In genomic region chr17:23789749-23790268, GRCm38 (mm10) we compare ENCODE assay signal across 7 mouse cellular contexts. TPM values are rescaled to one million over a fixed set of nuclear protein-coding genes. Genes with fewer than 3 reads are reported as not detected.
DNase-seq lines count a peak whose midpoint lies in the region; ATAC-seq lines count a peak whose summit lies in the region.

No protein-coding gene starts in this region.

- peak overlapping the region; percentile 89 for H3K9ac ChIP-seq in neural tube, embryonic 11.5 days (ENCODE audit: low read length)
- H3K9ac ChIP-seq in forebrain, embryonic 13.5 days: peak overlapping the region; percentile 77
- H3K9ac ChIP-seq in liver, embryonic 13.5 days: peak overlapping the region; percentile 83

- no peaks in the 10 kb centered on the region for H3K9me3 ChIP-seq in neural tube, embryonic 11.5 days (ENCODE audit: control insufficient read depth, low read length)
- H3K9me3 ChIP-seq in forebrain, embryonic 13.5 days (replicated peaks): no peaks in the 10 kb centered on the region
- no peaks in the 10 kb centered on the region for H3K9me3 ChIP-seq in liver, embryonic 13.5 days (replicated peaks)

- no peak for DNase-seq in neural tube, embryonic 11.5 days (ENCODE audit: low spot score)
- DNase-seq in neural tube, embryonic 10.5 days (ENCODE audit: extremely low spot score, low spot score): no peak
- DNase-seq in liver, embryonic 13.5 days: no peak
- no peak for DNase-seq in urinary bladder, adult 18-20 months (ENCODE audit: low spot score in 2 of 2)
- DNase-seq in frontal cortex, postnatal 25 days (ENCODE audit: low spot score in 2 of 2): no peak

- peak overlapping the region; percentile 73 for H3K4me2 ChIP-seq in neural tube, embryonic 11.5 days (ENCODE audit: low read depth)
- peak overlapping the region; percentile 72 for H3K4me2 ChIP-seq in forebrain, embryonic 13.5 days
- peak overlapping the region; percentile 86 for H3K4me2 ChIP-seq in liver, embryonic 13.5 days

- WGBS in neural tube, embryonic 11.5 days: 12% methylated on average over 8 of the region's 8 CpGs
- WGBS in forebrain, embryonic 13.5 days: 10% methylated on average over 8 of the region's 8 CpGs
- WGBS in liver, embryonic 13.5 days (ENCODE audit: insufficient replicate concordance): 12% methylated on average over 8 of the region's 8 CpGs

- peaks cover 8% of the 10 kb centered on the region; the same call in 1 of the 2 replicates for H3K4me1 ChIP-seq in neural tube, embryonic 11.5 days (ENCODE audit: control insufficient read depth, insufficient read depth, low read length)
- peaks cover 25% of the 10 kb centered on the region for H3K4me1 ChIP-seq in forebrain, embryonic 13.5 days
- peaks cover 48% of the 10 kb centered on the region for H3K4me1 ChIP-seq in liver, embryonic 13.5 days (replicated peaks)

- H3K36me3 ChIP-seq in neural tube, embryonic 11.5 days (ENCODE audit: control insufficient read depth, insufficient read depth, low read length): no peaks in the 10 kb centered on the region
- no peaks in the 10 kb centered on the region for H3K36me3 ChIP-seq in forebrain, embryonic 13.5 days (ENCODE audit: poor library complexity, severe bottlenecking)
- H3K36me3 ChIP-seq in liver, embryonic 13.5 days: no peaks in the 10 kb centered on the region

- H3K27ac ChIP-seq in neural tube, embryonic 11.5 days (ENCODE audit: low read depth, low read length): peak overlapping the region; percentile 86
- H3K27ac ChIP-seq in forebrain, embryonic 13.5 days: peak overlapping the region; percentile 84
- H3K27ac ChIP-seq in liver, embryonic 13.5 days: peak overlapping the region; percentile 75

- no peaks in the 10 kb centered on the region for H3K27me3 ChIP-seq in neural tube, embryonic 11.5 days (ENCODE audit: control insufficient read depth, insufficient read depth, low read length)
- no peaks in the 10 kb centered on the region for H3K27me3 ChIP-seq in forebrain, embryonic 13.5 days
- peaks cover 7% of the 10 kb centered on the region; the same call in 1 of the 2 replicates for H3K27me3 ChIP-seq in liver, embryonic 13.5 days

- no peak for ATAC-seq in neural tube, embryonic 11.5 days (ENCODE audit: insufficient read depth, low FRiP score, low TSS enrichment)
- no peak for ATAC-seq in forebrain, embryonic 13.5 days
- ATAC-seq in liver, embryonic 13.5 days (ENCODE audit: low read depth): peak; percentile 9; the same call in 1 of the 2 replicates
- no peak for ATAC-seq in inflammation-experienced regulatory T-cells, adult 6 months

- H3K4me3 ChIP-seq in neural tube, embryonic 11.5 days (ENCODE audit: low read depth, low read length): peak overlapping the region; percentile 34
- peak overlapping the region; percentile 42 for H3K4me3 ChIP-seq in forebrain, embryonic 13.5 days
- H3K4me3 ChIP-seq in liver, embryonic 13.5 days (replicated peaks): peak overlapping the region; percentile 65

RNA-seq across cellular contexts. Expression of gene Srrm2, which starts 0.5 kb away (rescaled TPM):
- 399 and 408 TPM in 2 replicates for polyA plus RNA-seq in neural tube, embryonic 11.5 days (2014; fragmentation: Nextera tagmentation; extraction: Ambion mirVana)
- polyA plus RNA-seq in forebrain, embryonic 13.5 days (2015; fragmentation: Nextera tagmentation; extraction: Ambion mirVana): 605 and 611 TPM in 2 replicates
- 228 and 235 TPM in 2 replicates for polyA plus RNA-seq in liver, embryonic 13.5 days (2015; fragmentation: Nextera tagmentation; extraction: Ambion mirVana)
- polyA plus RNA-seq in inflammation-experienced regulatory T-cells, adult 6 months (2017; shearing (Covaris generic)): 100 to 1,000 TPM; 271 to 328 (median 302) TPM

RNA-seq across cellular contexts. Expression of gene Flywch2, which starts 3.9 kb away (rescaled TPM):
- 29.1 and 32.6 TPM in 2 replicates for polyA plus RNA-seq in neural tube, embryonic 11.5 days (2014; fragmentation: Nextera tagmentation; extraction: Ambion mirVana)
- polyA plus RNA-seq in forebrain, embryonic 13.5 days (2015; fragmentation: Nextera tagmentation; extraction: Ambion mirVana): 34.3 and 40.1 TPM in 2 replicates
- polyA plus RNA-seq in liver, embryonic 13.5 days (2015; fragmentation: Nextera tagmentation; extraction: Ambion mirVana): 1.3 and 1.4 TPM in 2 replicates
- polyA plus RNA-seq in inflammation-experienced regulatory T-cells, adult 6 months (2017; shearing (Covaris generic)): 1 to 10 TPM; 1.3 to 3.1 (median 2.3) TPM

RNA-seq across cellular contexts. Expression of gene Flywch1, which starts 18.4 kb away (rescaled TPM):
- polyA plus RNA-seq in neural tube, embryonic 11.5 days (2014; fragmentation: Nextera tagmentation; extraction: Ambion mirVana): 173 and 197 TPM in 2 replicates
- 165 and 176 TPM in 2 replicates for polyA plus RNA-seq in forebrain, embryonic 13.5 days (2015; fragmentation: Nextera tagmentation; extraction: Ambion mirVana)
- 12.6 and 13.0 TPM in 2 replicates for polyA plus RNA-seq in liver, embryonic 13.5 days (2015; fragmentation: Nextera tagmentation; extraction: Ambion mirVana)
- 10 to 100 TPM; 13.2 to 15.6 (median 13.7) TPM for polyA plus RNA-seq in inflammation-experienced regulatory T-cells, adult 6 months (2017; shearing (Covaris generic))

RNA-seq across cellular contexts. Expression of gene Elob, which starts 39.1 kb away (rescaled TPM):
- polyA plus RNA-seq in neural tube, embryonic 11.5 days (2014; fragmentation: Nextera tagmentation; extraction: Ambion mirVana): 1,025 and 1,061 TPM in 2 replicates
- polyA plus RNA-seq in forebrain, embryonic 13.5 days (2015; fragmentation: Nextera tagmentation; extraction: Ambion mirVana): 1,249 and 1,327 TPM in 2 replicates
- 535 and 572 TPM in 2 replicates for polyA plus RNA-seq in liver, embryonic 13.5 days (2015; fragmentation: Nextera tagmentation; extraction: Ambion mirVana)
- 100 to 1,000 TPM; 674 to 762 (median 707) TPM for polyA plus RNA-seq in inflammation-experienced regulatory T-cells, adult 6 months (2017; shearing (Covaris generic))

RNA-seq across cellular contexts. Expression of gene Kremen2, which starts 44.2 kb away (rescaled TPM):
- 6.8 and 7.8 TPM in 2 replicates for polyA plus RNA-seq in neural tube, embryonic 11.5 days (2014; fragmentation: Nextera tagmentation; extraction: Ambion mirVana)
- polyA plus RNA-seq in forebrain, embryonic 13.5 days (2015; fragmentation: Nextera tagmentation; extraction: Ambion mirVana): 0.24 and 0.37 TPM in 2 replicates
- 0.10 and 0.17 TPM in 2 replicates for polyA plus RNA-seq in liver, embryonic 13.5 days (2015; fragmentation: Nextera tagmentation; extraction: Ambion mirVana)
- polyA plus RNA-seq in inflammation-experienced regulatory T-cells, adult 6 months (2017; shearing (Covaris generic)): 1 to 10 TPM in 2 of 3 experiments, under 1 TPM in 1; 0.78 to 3.2 (median 1.1) TPM
